Mouse (Mus musculus) cerebellum, adult 2 months (tissue): Measurements from ENCODE around the gene Heg1.

Source experiments
- CTCF ChIP-seq: fragments of 200-500 bp; IDR thresholded peaks from 2 replicates; pipeline ENCODE4 v1.5.1; 2011; ENCODE audit warnings: low read depth, mild to moderate bottlenecking, control low read depth, low read length, moderate library complexity, borderline replicate concordance; ENCODE audit not compliant: insufficient read depth
- POLR2A ChIP-seq: fragments of 200-500 bp; IDR thresholded peaks from 2 replicates; pipeline ENCODE4 v1.6.1; 2011; ENCODE audit warnings: low read length, control low read depth, borderline replicate concordance; ENCODE audit not compliant: insufficient read depth

- TF ChIP-seq POLR2A (no peak), CTCF (no peak)
These were observed 52.6 kb downstream of the Heg1 start for GRCm38 (mm10) chr16:33736746-33737145.
